Mouse (Mus musculus) layer of hippocampus, postnatal 10 days (tissue): ENCODE measurements around the gene Agpat4. TPM values are rescaled to one million over a fixed set of nuclear protein-coding genes. Genes with fewer than 3 reads are reported as not detected.

Experiments
- DNase-seq, 2 experiments: peaks; one replicate each; pipeline ENCODE4 v3.0.0; 2021; ENCODE audit warnings: low spot score in 2 of 2
- total RNA-seq, 2 experiments: library from RNA; stranded (reverse); gene quantifications; 2 replicates each; pipeline ENCODE4 v1.2.3; 2021

Agpat4 gene
- total RNA-seq, 2 experiments from 2014 or later = 62.8 to 65.0 TPM

DNA sequence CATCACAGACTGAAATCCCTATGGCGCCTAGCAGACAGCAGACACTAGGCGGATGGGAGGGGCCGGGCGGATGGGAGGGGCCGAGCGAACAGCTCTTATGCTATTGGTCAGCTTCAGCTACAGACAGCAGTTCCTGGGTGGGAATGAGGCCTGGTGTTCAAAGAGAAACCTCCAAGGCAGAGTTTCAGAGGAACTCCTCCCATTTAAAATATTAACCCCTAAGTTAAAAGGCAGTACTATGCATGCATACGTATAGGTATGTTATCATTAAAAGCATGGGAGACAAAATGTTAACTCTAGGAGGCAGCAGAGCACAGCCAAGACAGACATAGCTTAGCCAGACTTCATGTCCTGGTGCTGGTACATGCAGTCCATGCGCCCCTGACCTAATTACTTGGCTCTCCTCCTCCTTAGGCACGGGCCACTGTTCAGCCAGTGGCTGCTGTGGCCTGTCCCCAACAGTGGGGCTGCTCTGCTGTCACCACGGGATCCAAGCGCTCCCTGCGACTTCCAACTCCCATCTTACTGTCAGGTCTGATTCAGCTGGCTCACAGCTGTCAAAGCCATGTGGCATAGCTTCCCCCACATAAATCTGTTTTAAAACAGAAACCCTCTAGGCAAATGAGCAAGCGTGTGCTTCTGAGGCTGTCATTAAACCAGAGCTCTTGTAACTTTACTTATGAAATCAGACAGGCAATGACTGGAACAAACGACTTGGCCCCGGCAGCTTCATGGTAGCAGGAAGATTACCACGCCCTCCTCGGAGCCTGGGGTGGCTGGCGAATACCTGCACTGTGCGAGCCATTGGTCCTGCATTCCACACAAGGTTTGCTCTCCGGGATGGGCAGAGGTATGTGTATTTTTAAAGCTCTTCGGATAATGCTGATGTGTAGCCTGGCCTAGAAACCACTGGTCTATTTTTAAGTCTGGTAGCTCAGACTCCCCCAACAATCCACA, 147.7 kb downstream of the Agpat4 start:
- DNase-seq = peak; percentile 53 to 56

DNA sequence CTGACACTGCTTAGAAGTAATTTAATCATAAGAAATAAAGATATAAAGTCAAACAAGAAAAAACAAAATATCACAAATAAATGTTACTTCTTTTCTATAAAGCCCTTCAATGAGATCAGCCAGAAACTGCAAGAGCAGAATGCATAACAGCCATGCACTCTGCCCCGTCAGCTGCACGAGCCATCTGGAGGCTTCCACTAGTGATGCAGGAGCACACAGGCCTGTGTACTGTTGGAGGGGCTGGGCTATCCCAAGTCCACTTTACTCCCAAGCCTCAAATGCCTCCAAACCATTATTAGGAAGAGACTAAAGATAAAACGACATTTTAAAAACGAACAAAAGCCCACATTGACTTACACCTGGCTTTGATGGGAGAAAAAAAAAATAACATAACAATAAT, 149.6 kb downstream of the Agpat4 start:
- DNase-seq = no peak

DNA sequence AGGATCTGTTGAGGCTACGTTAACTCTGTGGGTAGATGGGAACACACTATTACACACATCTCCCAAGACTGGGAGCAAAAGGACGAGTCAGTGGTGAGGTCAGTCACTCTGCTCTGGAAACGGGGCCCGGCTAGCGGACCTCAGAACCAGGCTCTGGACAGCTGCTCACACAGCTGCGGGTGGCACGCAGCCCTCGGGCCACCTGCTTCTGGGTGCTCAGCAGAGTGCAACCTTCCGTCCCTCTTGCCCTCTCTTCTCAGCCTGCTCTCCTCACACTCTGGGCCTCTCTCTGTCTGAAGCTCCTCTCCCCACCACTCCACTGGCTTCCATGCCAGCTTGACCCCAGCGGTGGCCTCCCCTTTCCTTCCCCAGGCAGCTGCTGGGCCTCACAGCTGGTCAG, 150.0 kb downstream of the Agpat4 start:
- no peak for DNase-seq

Other genes starting within 250 kb of the Agpat4 start
- 10 to 100 TPM; 35.6 to 49.9 TPM for gene Map3k4, start 200.1 kb downstream of the Agpat4 start, total RNA-seq